Mouse (Mus musculus): Measurements from ENCODE around the gene Cyp4f14.
A peak's percentile ranks its signal among the peaks of the same experiment; 100 is the strongest.
"Not testable (repeated sequence)": the region's sequence is repeated elsewhere in the genome, so short reads cannot be mapped to it uniquely, and the experiment has no call there.

The Cyp4f14 gene

GRCm38 (mm10) chr17:32893901-32894300 is 23.2 kb downstream of the Cyp4f14 start:
- no peak for DNase-seq (ENCODE audit: low spot score in 2 of 2)

GRCm38 (mm10) chr17:32891239-32892180 is 25.6 kb downstream of the Cyp4f14 start, which contains the start of gene Zfp870:
Gene Zfp870 (minus strand): TSS chr17:32891642.
- DNase-seq (ENCODE audit: low spot score in 2 of 2): peak; percentile 85 to 94

GRCm38 (mm10) chr17:32890852-32891238 is 26.3 kb downstream of the Cyp4f14 start:
- no peak for DNase-seq (ENCODE audit: low spot score in 2 of 2)

GRCm38 (mm10) chr17:32889611-32890010 is 27.5 kb downstream of the Cyp4f14 start:
- no peak for DNase-seq (ENCODE audit: low spot score in 2 of 2)

- no peak for DNase-seq (ENCODE audit: low spot score in 2 of 2)
Observed at GRCm38 (mm10) chr17:32880320-32881218, 36.6 kb downstream of the Cyp4f14 start.

- DNase-seq (ENCODE audit: low spot score in 2 of 2): no peak
Observed at GRCm38 (mm10) chr17:32878773-32879172, 38.4 kb downstream of the Cyp4f14 start.

- no peak for DNase-seq (ENCODE audit: low spot score in 2 of 2)
Observed at GRCm38 (mm10) chr17:32877471-32878171, 39.5 kb downstream of the Cyp4f14 start.

- no peak for DNase-seq (ENCODE audit: low spot score in 2 of 2)
Observed at GRCm38 (mm10) chr17:32872696-32873095, 44.4 kb downstream of the Cyp4f14 start.

GRCm38 (mm10) chr17:32872091-32872490 is 45.1 kb downstream of the Cyp4f14 start:
- no peak for DNase-seq (ENCODE audit: low spot score in 2 of 2)

- DNase-seq (ENCODE audit: low spot score in 2 of 2): no peak
Observed at GRCm38 (mm10) chr17:32871483-32871882, 45.7 kb downstream of the Cyp4f14 start.

GRCm38 (mm10) chr17:32867266-32867665 is 49.9 kb downstream of the Cyp4f14 start:
- DNase-seq (ENCODE audit: low spot score in 2 of 2): not testable (repeated sequence)

GRCm38 (mm10) chr17:32856713-32857112 is 60.4 kb downstream of the Cyp4f14 start:
- not testable (repeated sequence) for DNase-seq (ENCODE audit: low spot score in 2 of 2)

Data from left cerebral cortex, adult 9 months (tissue).